Mouse (Mus musculus) pancreas, adult 10 weeks (tissue): ENCODE data around the gene Tmem161a. TPM values are rescaled to one million over a fixed set of nuclear protein-coding genes. Genes with fewer than 3 reads are reported as not detected.

ENCODE experiments used
- polyA plus RNA-seq: library from polyadenylated mRNA; stranded (reverse); fragments of 350-450 nt; fragmentation: Illumina TruSeq; extraction: RNeasy Lipid Tissue Mini Kit (QIAGEN cat#74804); gene quantifications from one replicate; pipeline ENCODE4 v1.2.3, GENCODE M21; 2015; ENCODE audit warnings: low read depth, low replicate concordance; ENCODE audit not compliant: insufficient read depth

Tmem161a gene
- polyA plus RNA-seq = 8.3 TPM

GRCm38 (mm10) chr8:70172043-70172681 is at the start of gene Tmem161a:
Gene Tmem161a (plus strand): TSS chr8:70172356.

GRCm38 (mm10) chr8:70131166-70131883 is 40.8 kb upstream of the Tmem161a start, which contains the start of gene Nr2c2ap:
Gene Nr2c2ap (plus strand): TSS chr8:70131333.

GRCm38 (mm10) chr8:70139026-70139857 is 32.9 kb upstream of the Tmem161a start, which contains the start of the genes Rfxank, Borcs8 and Mef2b:
Gene Rfxank (minus strand): TSS chr8:70139154.
Gene Borcs8 (plus strand): TSS chr8:70139499.
Gene Mef2b (plus strand): TSS chr8:70139711.

GRCm38 (mm10) chr8:70212112-70213055 is 40.2 kb downstream of the Tmem161a start, which contains the start of gene Slc25a42:
Gene Slc25a42 (minus strand): TSS chr8:70212305.

Other genes with a start within 250 kb of the Tmem161a start
- gene Gatad2a, start 176.0 kb upstream of the Tmem161a start, polyA plus RNA-seq = 7.8 TPM
- 15.9 TPM for gene Mau2, start 129.6 kb upstream of the Tmem161a start, polyA plus RNA-seq
- 55.8 TPM for gene Sugp1, start 129.5 kb upstream of the Tmem161a start, polyA plus RNA-seq
- 10.5 TPM for gene Tm6sf2, start 99.4 kb upstream of the Tmem161a start, polyA plus RNA-seq
- 6.6 TPM for gene Hapln4, start 88.9 kb upstream of the Tmem161a start, polyA plus RNA-seq
- not detected for gene Ncan, start 51.5 kb upstream of the Tmem161a start, polyA plus RNA-seq
- 6.3 TPM for gene Nr2c2ap, start 41.0 kb upstream of the Tmem161a start, polyA plus RNA-seq
- 5.8 TPM for gene Rfxank, start 33.2 kb upstream of the Tmem161a start, polyA plus RNA-seq
- 10.1 TPM for gene Borcs8, start 32.9 kb upstream of the Tmem161a start, polyA plus RNA-seq
- gene Mef2b, start 32.6 kb upstream of the Tmem161a start, polyA plus RNA-seq = not detected
- gene Slc25a42, start 39.9 kb downstream of the Tmem161a start, polyA plus RNA-seq = 6.8 TPM
- gene Sugp2, start 61.9 kb downstream of the Tmem161a start, polyA plus RNA-seq = 9.1 TPM
- 5.1 TPM for gene Armc6, start 62.1 kb downstream of the Tmem161a start, polyA plus RNA-seq
- 3.4 TPM for gene Homer3, start 110.5 kb downstream of the Tmem161a start, polyA plus RNA-seq
- 16.1 TPM for gene Ddx49, start 130.1 kb downstream of the Tmem161a start, polyA plus RNA-seq
- 97.1 TPM for gene Cope, start 130.2 kb downstream of the Tmem161a start, polyA plus RNA-seq
- gene Cers1, start 143.4 kb downstream of the Tmem161a start, polyA plus RNA-seq = not detected
- not detected for gene Gdf1, start 157.5 kb downstream of the Tmem161a start, polyA plus RNA-seq
- gene Upf1, start 180.9 kb downstream of the Tmem161a start, polyA plus RNA-seq = 9.1 TPM
- not detected for gene Comp, start 201.2 kb downstream of the Tmem161a start, polyA plus RNA-seq